Mouse (Mus musculus): Measurements from ENCODE around the gene Snupn. TPM values are rescaled to one million over a fixed set of nuclear protein-coding genes. Genes with fewer than 3 reads are reported as not detected.
"Not testable (repeated sequence)": the region's sequence is repeated elsewhere in the genome, so short reads cannot be mapped to it uniquely, and the experiment has no call there.

The Snupn gene
- polyA plus RNA-seq, 1 experiment from 2014 or later, result 11.8 TPM

DNA sequence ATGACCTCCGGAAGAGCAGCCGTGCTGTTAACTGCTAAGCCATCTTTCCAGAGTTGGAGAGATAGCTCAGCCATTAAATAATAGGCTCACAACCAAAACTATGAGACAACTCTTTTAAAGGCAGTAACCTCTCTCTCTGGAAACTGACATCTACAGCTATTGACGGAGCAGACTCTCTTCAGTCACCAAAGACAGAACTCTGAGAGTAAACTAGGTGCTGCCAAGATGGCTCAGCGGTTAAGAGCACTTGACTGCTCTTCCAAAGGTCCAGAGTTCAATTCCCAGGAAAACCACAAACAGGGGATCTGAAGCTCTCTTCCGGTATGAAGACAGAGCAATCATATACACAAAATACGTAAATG is 13.8 kb upstream of the Snupn start:
- WGBS (ENCODE audit: insufficient replicate concordance), result 14% methylated on average over 6 of the region's 6 CpGs
- Histone ChIP-seq H3K4me1 (replicated peaks) (peaks cover 29% of the 10 kb centered on the region), H3K36me3 (0 out of 2 replicates have a peak, but pooled peaks cover 8% of the 10 kb centered on the region), H3K27ac (peak overlapping the region; percentile 67), H3K4me2 (peak overlapping the region; percentile 77), H3K9me3 (replicated peaks) (no peaks in the 10 kb centered on the region), H3K27me3 (no peaks in the 10 kb centered on the region), H3K9ac (peak overlapping the region; percentile 68), H3K4me3 (replicated peaks) (peak overlapping the region; percentile 89)
- no peak for DNase-seq
- 0 out of 2 replicates have a peak, but pooled peaks have one; percentile 3 for ATAC-seq (ENCODE audit: low read depth)

DNA sequence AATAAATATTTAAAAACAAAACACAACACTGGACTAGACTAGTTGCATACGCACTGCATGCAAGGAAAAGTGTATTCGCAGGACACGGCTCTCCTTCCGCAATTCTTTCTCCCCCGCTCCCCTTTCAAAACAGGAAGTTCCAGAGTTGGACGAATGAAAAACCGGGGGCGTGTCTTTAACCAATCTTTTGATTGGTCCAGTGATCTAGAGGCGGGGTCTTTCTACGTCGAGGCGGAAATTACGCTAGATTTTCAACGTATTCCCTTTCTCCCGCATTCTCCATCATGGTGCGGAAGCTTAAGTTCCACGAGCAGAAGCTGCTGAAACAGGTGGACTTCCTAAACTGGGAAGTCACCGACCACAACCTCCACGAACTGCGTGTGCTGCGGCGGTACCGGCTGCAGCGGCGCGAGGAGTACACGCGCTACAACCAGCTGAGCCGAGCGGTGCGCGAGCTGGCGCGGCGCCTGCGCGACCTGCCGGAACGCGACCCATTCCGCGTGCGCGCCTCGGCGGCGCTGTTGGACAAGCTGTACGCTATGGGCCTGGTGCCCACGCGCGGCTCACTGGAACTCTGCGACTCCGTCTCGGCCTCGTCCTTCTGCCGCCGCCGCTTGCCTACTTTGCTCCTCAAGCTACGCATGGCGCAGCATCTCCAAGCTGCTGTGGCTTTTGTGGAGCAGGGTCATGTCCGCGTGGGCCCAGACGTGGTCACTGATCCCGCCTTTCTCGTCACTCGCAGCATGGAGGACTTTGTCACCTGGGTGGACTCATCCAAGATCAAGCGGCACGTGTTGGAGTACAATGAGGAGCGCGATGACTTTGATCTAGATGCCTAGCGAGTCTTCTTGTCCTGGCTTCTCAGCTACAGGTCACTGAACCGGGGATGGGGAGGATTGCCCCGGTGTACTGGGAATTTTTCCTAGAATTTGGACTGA is 13.2 kb upstream of the Snupn start, which contains the start of gene Imp3:
Gene Imp3 (plus strand): TSS at position 253 of the 938 bp plus-strand sequence.
- under 1% methylated on average over 73 of the region's 73 CpGs for WGBS (ENCODE audit: insufficient replicate concordance)
- Histone ChIP-seq H3K4me3 (replicated peaks) (peak within 1 kb of the TSS; percentile 89), H3K27me3 (no peaks in the 10 kb centered on the region), H3K9ac (peak within 1 kb of the TSS; percentile 92), H3K27ac (peak within 1 kb of the TSS; percentile 88), H3K9me3 (replicated peaks) (no peaks in the 10 kb centered on the region), H3K4me2 (peak within 1 kb of the TSS; percentile 97), H3K36me3 (peaks cover 11% of the 10 kb centered on the region; the same call in 1 of the 2 replicates), H3K4me1 (replicated peaks) (peaks cover 29% of the 10 kb centered on the region)
- ATAC-seq (ENCODE audit: low read depth) (peak; percentile 91), DNase-seq (peak; percentile 87)

DNA sequence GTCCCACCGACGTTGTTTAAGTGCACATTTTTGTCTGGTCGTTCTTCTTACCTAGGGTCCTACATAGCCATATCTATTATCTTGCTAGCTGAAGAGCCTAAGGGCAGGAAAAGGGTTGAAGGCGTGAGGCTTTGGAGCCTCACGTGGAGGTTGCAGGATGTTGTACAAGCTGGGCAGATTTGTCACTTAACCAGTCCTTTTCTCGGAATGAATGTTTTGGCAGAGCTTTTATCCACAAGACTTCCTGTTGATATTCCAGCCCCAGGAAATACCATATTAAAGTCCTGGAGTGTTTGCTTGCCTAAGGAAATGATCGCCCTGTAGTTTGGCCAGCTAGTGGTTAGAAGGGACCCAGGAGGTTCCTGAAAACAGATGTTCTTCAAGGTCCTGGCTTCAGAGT is 12.3 kb upstream of the Snupn start:
- WGBS (ENCODE audit: insufficient replicate concordance), result under 1% methylated on average over 7 of the region's 7 CpGs
- H3K27ac ChIP-seq, result peak overlapping the region; percentile 88; the same call in 1 of the 2 replicates
- DNase-seq, result no peak

GRCm38 (mm10) chr9:56947481-56947880 is 3.2 kb upstream of the Snupn start:
- not testable (repeated sequence) for H3K4me3 ChIP-seq (replicated peaks); H3K27me3 ChIP-seq; H3K9me3 ChIP-seq (replicated peaks); ATAC-seq (ENCODE audit: low read depth); H3K27ac ChIP-seq; H3K36me3 ChIP-seq; H3K4me2 ChIP-seq; H3K9ac ChIP-seq
- H3K4me1 ChIP-seq (replicated peaks), result peaks cover 17% of the 10 kb centered on the region
- DNase-seq, result peak; percentile 29
- WGBS (ENCODE audit: insufficient replicate concordance), result 16% methylated on average over 3 of the region's 3 CpGs

More for the DNA sequence above, 12.3 kb upstream of the Snupn start:
- ATAC-seq (ENCODE audit: low read depth), result no peak
- H3K9ac ChIP-seq, result peak overlapping the region; percentile 92
- peak overlapping the region; percentile 97 for H3K4me2 ChIP-seq
- no peaks in the 10 kb centered on the region for H3K27me3 ChIP-seq
- H3K4me1 ChIP-seq (replicated peaks), result peaks cover 29% of the 10 kb centered on the region
- no peaks in the 10 kb centered on the region for H3K9me3 ChIP-seq (replicated peaks)
- peaks cover 13% of the 10 kb centered on the region; the same call in 1 of the 2 replicates for H3K36me3 ChIP-seq
- H3K4me3 ChIP-seq (replicated peaks), result peak overlapping the region; percentile 89

DNA sequence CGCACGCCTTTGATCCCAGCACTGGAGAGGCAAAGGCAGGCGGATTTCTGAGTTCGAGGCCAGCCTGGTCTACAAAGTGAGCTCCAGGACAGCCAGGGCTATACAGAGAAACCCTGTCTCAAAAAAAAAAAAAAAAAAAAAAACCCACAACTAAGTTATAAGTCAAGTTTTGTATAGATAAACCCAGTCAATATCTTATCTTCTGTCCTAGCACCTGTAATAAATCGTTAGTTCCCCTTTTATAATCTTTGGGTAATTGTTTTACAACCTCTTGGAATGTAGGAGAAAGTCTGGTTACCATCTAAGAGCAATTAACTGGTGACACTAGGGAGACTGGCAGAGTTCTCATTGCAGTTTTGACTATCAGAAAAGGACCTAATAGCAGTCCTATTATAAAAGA is 2.0 kb upstream of the Snupn start:
- not testable (repeated sequence) for H3K4me3 ChIP-seq (replicated peaks); H3K4me2 ChIP-seq; H3K27me3 ChIP-seq; H3K27ac ChIP-seq; H3K36me3 ChIP-seq; ATAC-seq (ENCODE audit: low read depth); H3K9me3 ChIP-seq (replicated peaks); DNase-seq; H3K9ac ChIP-seq
- 50% methylated on average over 5 of the region's 5 CpGs for WGBS (ENCODE audit: insufficient replicate concordance)
- peaks cover 17% of the 10 kb centered on the region for H3K4me1 ChIP-seq (replicated peaks)

DNA sequence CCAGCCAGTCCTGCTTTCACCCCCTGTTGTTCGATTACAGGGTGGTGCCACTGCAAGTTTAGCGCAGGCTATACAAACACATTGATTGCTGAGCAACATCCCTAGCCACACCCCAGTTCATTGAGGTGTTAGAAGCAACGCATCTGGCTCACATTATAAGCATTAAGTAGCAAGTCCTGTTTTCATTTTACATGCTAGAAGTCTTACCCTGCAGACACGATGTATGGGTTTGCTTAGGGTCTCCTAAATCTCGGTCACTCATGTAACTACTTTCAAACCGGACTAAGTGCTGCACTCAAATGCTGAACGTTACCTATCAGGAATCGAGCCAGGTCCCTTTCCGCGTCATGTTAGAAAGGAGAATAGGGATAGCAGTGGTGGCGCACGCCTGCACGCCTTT is 911 bp upstream of the Snupn start:
- ATAC-seq (ENCODE audit: low read depth) (no peak), DNase-seq (no peak)
- peak overlapping the region; percentile 67 for H3K9ac ChIP-seq
- H3K9me3 ChIP-seq (replicated peaks), result no peaks in the 10 kb centered on the region
- H3K4me2 ChIP-seq, result peak overlapping the region; percentile 87
- H3K27me3 ChIP-seq, result no peaks in the 10 kb centered on the region
- peaks cover 17% of the 10 kb centered on the region for H3K4me1 ChIP-seq (replicated peaks)
- H3K4me3 ChIP-seq (replicated peaks), result peak overlapping the region; percentile 72
- peak overlapping the region; percentile 29 for H3K27ac ChIP-seq
- no peaks in the 10 kb centered on the region for H3K36me3 ChIP-seq
- WGBS (ENCODE audit: insufficient replicate concordance), result 14% methylated on average over 13 of the region's 13 CpGs

DNA sequence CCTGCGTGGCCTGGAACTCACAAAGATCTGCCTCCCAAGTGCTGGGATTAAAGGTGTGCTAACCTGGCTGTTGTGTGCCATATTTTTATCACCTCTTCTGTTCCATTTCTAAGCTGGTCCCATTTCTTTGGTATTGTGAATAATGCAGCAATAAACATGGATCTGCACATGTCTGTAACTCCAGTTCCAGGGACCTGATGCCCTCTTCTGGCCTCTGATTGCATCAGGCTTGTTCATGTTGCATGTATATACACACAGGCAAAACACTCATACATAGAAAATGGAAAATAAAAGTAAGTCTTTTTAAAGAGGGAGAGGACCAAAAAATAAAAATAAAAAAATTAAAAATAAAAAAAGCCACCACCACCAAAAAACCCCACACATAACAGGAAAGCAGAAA is 2.9 kb downstream of the Snupn start:
- Histone ChIP-seq H3K9ac (no peak overlapping the region), H3K9me3 (replicated peaks) (no peaks in the 10 kb centered on the region), H3K4me3 (replicated peaks) (no peak overlapping the region), H3K27me3 (no peaks in the 10 kb centered on the region), H3K27ac (no peak overlapping the region), H3K36me3 (0 out of 2 replicates have a peak, but pooled peaks cover 4% of the 10 kb centered on the region), H3K4me2 (no peak overlapping the region), H3K4me1 (replicated peaks) (peaks cover 17% of the 10 kb centered on the region)
- ATAC-seq (ENCODE audit: low read depth), result no peak
- whole genome bisulfite sequencing (ENCODE audit: insufficient replicate concordance), result 88% methylated on average over 1 of the region's 1 CpGs
- no peak for DNase-seq

DNA sequence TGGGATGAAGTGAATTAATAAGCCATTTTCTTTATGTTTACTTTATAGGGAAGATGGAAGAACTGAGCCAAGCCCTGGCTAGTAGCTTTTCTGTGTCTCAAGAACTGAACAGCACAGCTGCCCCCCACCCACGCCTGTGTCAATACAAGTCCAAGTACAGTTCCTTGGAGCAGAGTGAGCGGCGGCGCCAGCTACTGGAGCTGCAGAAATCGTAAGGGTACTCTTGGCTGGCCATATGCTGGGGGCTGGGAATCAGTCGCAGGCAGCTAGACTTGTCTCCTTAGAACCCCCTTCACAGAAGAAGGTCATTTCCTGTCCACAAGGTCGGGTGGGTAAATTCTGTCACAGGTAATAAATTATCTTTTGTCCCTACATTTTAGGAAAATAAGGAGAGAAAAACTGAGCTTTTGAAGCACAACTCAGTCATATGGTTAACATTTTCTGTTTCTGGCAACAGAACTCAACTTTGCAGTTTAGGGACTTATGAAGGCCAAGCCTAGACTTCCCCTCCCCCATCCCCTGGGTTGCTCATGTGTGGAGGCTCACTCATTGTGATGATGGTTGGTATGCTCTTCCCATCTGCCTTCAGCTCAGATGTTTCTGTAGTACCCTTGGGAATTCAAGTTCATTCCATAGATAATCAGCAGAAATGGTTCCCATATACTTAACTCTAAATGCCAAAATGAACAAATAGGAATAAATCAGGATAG is 6.4 kb downstream of the Snupn start:
- Histone ChIP-seq H3K4me3 (replicated peaks) (no peak overlapping the region), H3K27ac (no peak overlapping the region), H3K9me3 (replicated peaks) (no peaks in the 10 kb centered on the region), H3K4me2 (no peak overlapping the region), H3K36me3 (peaks cover 17% of the 10 kb centered on the region), H3K4me1 (replicated peaks) (peaks cover 1% of the 10 kb centered on the region; the same call in 1 of the 2 replicates), H3K9ac (no peak overlapping the region), H3K27me3 (no peaks in the 10 kb centered on the region)
- ATAC-seq (ENCODE audit: low read depth), result no peak
- 69% methylated on average over 7 of the region's 7 CpGs for WGBS (ENCODE audit: insufficient replicate concordance)
- DNase-seq, result no peak

GRCm38 (mm10) chr9:56958689-56959088 is 8.0 kb downstream of the Snupn start:
- H3K9me3 ChIP-seq (replicated peaks), result no peaks in the 10 kb centered on the region
- H3K4me1 ChIP-seq (replicated peaks), result no peaks in the 10 kb centered on the region
- H3K27me3 ChIP-seq, result no peaks in the 10 kb centered on the region
- no peak overlapping the region for H3K4me3 ChIP-seq (replicated peaks)
- 63% methylated on average over 2 of the region's 2 CpGs for WGBS (ENCODE audit: insufficient replicate concordance)
- H3K27ac ChIP-seq, result no peak overlapping the region
- H3K4me2 ChIP-seq, result no peak overlapping the region
- no peak overlapping the region for H3K9ac ChIP-seq
- DNase-seq, result no peak
- no peak for ATAC-seq (ENCODE audit: low read depth)
- peaks cover 24% of the 10 kb centered on the region for H3K36me3 ChIP-seq

DNA sequence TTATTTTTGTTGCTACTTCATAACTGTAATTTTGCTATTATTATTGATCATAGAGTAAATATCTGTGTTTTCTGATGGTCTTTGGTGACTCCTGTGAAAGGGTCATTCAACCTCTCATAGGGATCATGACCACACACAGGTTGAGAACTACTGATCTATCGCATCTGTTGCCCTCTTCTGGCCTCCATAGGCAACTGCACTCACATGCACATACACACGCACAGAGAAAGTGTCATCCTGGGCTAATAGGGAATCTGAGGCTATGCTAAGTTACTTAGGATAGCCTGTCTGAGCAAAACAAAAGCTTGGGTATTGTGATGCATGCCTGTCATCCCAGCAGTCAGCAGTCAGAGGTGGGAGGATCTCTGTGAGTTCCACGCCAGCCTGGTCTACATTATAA is 10.9 kb downstream of the Snupn start:
- 83% methylated on average over 3 of the region's 3 CpGs for WGBS (ENCODE audit: insufficient replicate concordance)
- H3K27ac ChIP-seq, result no peak overlapping the region
- no peak for DNase-seq

DNA sequence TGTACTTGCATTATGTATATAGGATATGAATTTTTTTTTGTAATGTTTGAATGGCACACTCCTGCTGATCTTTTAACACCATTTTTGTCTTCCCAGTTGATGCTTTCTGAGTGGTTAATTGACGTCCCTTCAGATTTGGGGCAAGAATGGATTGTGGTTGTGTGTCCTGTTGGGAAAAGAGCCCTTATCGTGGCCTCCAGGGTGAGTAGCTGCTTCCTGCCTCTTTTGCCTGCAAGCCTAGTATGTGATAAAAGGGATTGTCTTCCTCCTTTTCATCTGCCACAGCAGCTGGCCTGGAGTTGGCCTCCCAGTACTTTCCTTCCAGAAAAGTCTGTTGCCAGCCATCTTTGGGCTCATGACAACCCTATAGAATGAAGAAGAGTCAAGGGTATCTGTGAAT is 19.5 kb downstream of the Snupn start:
- 21% methylated on average over 2 of the region's 2 CpGs for WGBS (ENCODE audit: insufficient replicate concordance)
- H3K4me2 ChIP-seq, result no peak overlapping the region
- no peaks in the 10 kb centered on the region for H3K9me3 ChIP-seq (replicated peaks)
- H3K27me3 ChIP-seq, result no peaks in the 10 kb centered on the region
- H3K27ac ChIP-seq, result no peak overlapping the region
- no peak overlapping the region for H3K9ac ChIP-seq
- H3K4me3 ChIP-seq (replicated peaks), result no peak overlapping the region
- DNase-seq (no peak), ATAC-seq (ENCODE audit: low read depth) (no peak)
- peaks cover 7% of the 10 kb centered on the region; the same call in 1 of the 2 replicates for H3K4me1 ChIP-seq (replicated peaks)
- H3K36me3 ChIP-seq, result 0 out of 2 replicates have a peak, but pooled peaks cover 8% of the 10 kb centered on the region

More for the DNA sequence above, 10.9 kb downstream of the Snupn start:
- no peak overlapping the region for H3K4me3 ChIP-seq (replicated peaks)
- H3K9ac ChIP-seq, result no peak overlapping the region
- no peaks in the 10 kb centered on the region for H3K27me3 ChIP-seq
- H3K4me1 ChIP-seq (replicated peaks), result no peaks in the 10 kb centered on the region
- H3K9me3 ChIP-seq (replicated peaks), result no peaks in the 10 kb centered on the region
- no peak for ATAC-seq (ENCODE audit: low read depth)
- H3K36me3 ChIP-seq, result peaks cover 25% of the 10 kb centered on the region
- no peak overlapping the region for H3K4me2 ChIP-seq

Data from liver, embryonic 13.5 days (tissue).